Mouse (Mus musculus): ENCODE measurements at regions not wholly inside any gene's neighbourhood (a gene's known extent, or its start where the extent isn't known, plus 50 kb on each side); places are given as distances from the start of the nearest gene placed in this dataset.

DNA sequence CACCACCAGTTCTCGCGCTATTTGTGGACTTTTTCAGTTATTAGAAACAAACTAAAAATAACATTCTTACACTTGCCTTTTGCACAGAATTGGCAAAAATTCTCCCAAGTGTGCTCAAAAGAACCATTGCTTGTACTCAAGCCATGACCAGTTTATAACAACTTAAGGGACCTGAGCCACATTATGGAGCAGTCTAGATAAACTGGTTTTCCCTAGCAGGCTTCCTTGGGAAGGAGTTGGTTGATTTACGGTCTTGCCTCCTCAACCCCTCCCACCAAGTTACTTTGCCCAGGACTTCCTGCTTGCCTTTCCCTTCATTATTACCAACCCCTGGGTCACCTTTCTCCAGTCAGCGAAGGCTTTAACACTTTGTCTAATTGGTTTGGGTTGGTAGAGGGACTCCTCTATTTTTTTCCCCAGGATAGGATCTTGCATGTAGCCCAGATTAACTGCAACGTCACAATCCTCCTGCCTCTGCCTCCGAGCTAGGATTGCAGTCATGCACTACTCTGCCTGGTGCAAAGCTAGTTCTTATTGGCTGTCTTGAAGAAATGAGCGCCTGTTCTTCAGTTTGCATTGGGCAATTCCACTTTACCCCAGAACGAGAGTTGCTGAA lies 75.9 kb upstream of the Atl2 start:
- Histone ChIP-seq H3K27ac (ENCODE audit: insufficient read depth, low read depth, low read length, poor library complexity, severe bottlenecking) (no peak overlapping the region), H3K4me3 (ENCODE audit: insufficient read depth in 1 of 2, low read depth in 1 of 2, low read length in 2 of 2, poor library complexity in 1 of 2, severe bottlenecking in 1 of 2) (no peak overlapping the region), H3K4me1 (ENCODE audit: control insufficient read depth in 2 of 2, insufficient read depth in 2 of 2, low read length in 2 of 2, poor library complexity in 1 of 2) (peaks cover 12 to 32% of the 10 kb centered on the region in 2 experiments), H3K9me3 (ENCODE audit: control insufficient read depth, insufficient read depth, low read depth, low read length) (no peaks in the 10 kb centered on the region), H3K9ac (ENCODE audit: insufficient read depth, low read depth, low read length, poor library complexity, severe bottlenecking) (no peak overlapping the region), H3K36me3 (ENCODE audit: control insufficient read depth, insufficient read depth, low read length, poor library complexity, severe bottlenecking) (no peaks in the 10 kb centered on the region)
- TF ChIP-seq MAFK (IDR thresholded peaks at IDR 0.05; ENCODE audit: insufficient read depth, low read depth, low read length) (no peak), CHD2 (IDR thresholded peaks at IDR 0.05; ENCODE audit: low read depth, low read length) (no peak), HCFC1 (IDR thresholded peaks at IDR 0.05; ENCODE audit: borderline replicate concordance, insufficient read depth, low read length) (no peak), ZC3H11A (IDR thresholded peaks at IDR 0.05; ENCODE audit: borderline replicate concordance, low read depth, low read length) (no peak), ZNF384 (IDR thresholded peaks at IDR 0.05; ENCODE audit: low read depth, low read length) (no peak)
- DNase-seq (ENCODE audit: low read depth, low spot score): no peak
- in situ Hi-C loops (cut with MboI; ENCODE audit: low sequenced_read_pairs in 2 of 2, unreplicated experiment in 2 of 2): no loop called here

DNA sequence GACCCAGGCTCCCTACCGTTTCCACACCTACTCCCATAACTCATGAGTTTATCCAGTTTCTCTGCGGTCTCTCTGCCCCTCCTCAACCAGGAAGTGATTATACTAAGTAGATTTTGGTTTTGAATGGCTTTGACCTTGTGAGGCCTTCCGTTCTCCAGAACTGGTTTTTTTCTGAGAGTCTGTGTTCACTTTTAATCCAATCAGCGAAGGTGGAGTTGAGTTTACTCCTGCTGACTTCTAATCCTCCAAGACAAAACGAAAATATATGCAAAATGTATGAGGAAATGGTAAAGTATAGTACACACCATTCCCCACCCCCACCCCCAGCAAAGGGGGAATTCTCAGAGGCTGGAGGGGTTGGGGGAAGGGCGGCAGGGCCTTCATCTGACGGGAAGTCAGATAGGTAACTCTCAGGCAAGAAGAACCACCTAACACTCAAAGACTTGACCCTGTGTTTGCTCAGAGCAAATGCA lies 73.6 kb upstream of the Atl2 start:
- TF ChIP-seq CHD2 (IDR thresholded peaks at IDR 0.05; ENCODE audit: low read depth, low read length) (no peak), ZNF384 (IDR thresholded peaks at IDR 0.05; ENCODE audit: low read depth, low read length) (no peak), MAFK (IDR thresholded peaks at IDR 0.05; ENCODE audit: insufficient read depth, low read depth, low read length) (no peak), ZC3H11A (IDR thresholded peaks at IDR 0.05; ENCODE audit: borderline replicate concordance, low read depth, low read length) (no peak), HCFC1 (IDR thresholded peaks at IDR 0.05; ENCODE audit: borderline replicate concordance, insufficient read depth, low read length) (no peak)
- Histone ChIP-seq H3K9ac (ENCODE audit: insufficient read depth, low read depth, low read length, poor library complexity, severe bottlenecking) (no peak overlapping the region), H3K9me3 (ENCODE audit: control insufficient read depth, insufficient read depth, low read depth, low read length) (no peaks in the 10 kb centered on the region), H3K4me1 (ENCODE audit: control insufficient read depth in 2 of 2, insufficient read depth in 2 of 2, low read length in 2 of 2, poor library complexity in 1 of 2) (peaks cover 9 to 26% of the 10 kb centered on the region in 2 experiments; a peak in 3 of 4 replicates), H3K36me3 (ENCODE audit: control insufficient read depth, insufficient read depth, low read length, poor library complexity, severe bottlenecking) (no peaks in the 10 kb centered on the region), H3K4me3 (ENCODE audit: insufficient read depth in 1 of 2, low read depth in 1 of 2, low read length in 2 of 2, poor library complexity in 1 of 2, severe bottlenecking in 1 of 2) (no peak overlapping the region), H3K27ac (ENCODE audit: insufficient read depth, low read depth, low read length, poor library complexity, severe bottlenecking) (peak overlapping the region; percentile 56)
- no peak for DNase-seq (ENCODE audit: low read depth, low spot score)
- in situ Hi-C loops (cut with MboI; ENCODE audit: low sequenced_read_pairs in 2 of 2, unreplicated experiment in 2 of 2): no loop called here

DNA sequence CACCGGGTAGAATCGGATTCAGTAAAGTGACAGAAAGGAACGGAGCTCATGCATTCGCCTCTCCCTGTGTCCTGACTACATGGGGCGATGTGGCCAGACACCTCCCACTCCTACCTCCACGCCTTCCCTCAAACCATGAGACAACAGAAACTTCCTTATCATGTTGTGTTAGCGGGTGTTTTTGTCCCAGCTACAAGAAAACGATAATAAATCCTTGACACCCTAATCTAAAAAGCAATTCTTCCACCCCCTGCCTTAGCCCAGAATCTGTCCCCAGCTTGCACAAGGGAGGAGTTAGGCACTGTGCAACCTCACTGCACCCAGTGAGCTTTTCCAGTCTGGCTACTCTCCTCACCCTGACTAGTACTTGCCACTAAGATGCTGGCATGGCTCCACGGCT lies 72.9 kb upstream of the Atl2 start:
- no peak for DNase-seq (ENCODE audit: low read depth, low spot score)
- no peaks in the 10 kb centered on the region for H3K36me3 ChIP-seq (ENCODE audit: control insufficient read depth, insufficient read depth, low read length, poor library complexity, severe bottlenecking)
- no peak overlapping the region for H3K9ac ChIP-seq (ENCODE audit: insufficient read depth, low read depth, low read length, poor library complexity, severe bottlenecking)
- no peak overlapping the region for H3K4me3 ChIP-seq (ENCODE audit: insufficient read depth in 1 of 2, low read depth in 1 of 2, low read length in 2 of 2, poor library complexity in 1 of 2, severe bottlenecking in 1 of 2)
- peaks cover 9 to 24% of the 10 kb centered on the region in 2 experiments; a peak in 3 of 4 replicates for H3K4me1 ChIP-seq (ENCODE audit: control insufficient read depth in 2 of 2, insufficient read depth in 2 of 2, low read length in 2 of 2, poor library complexity in 1 of 2)
- in situ Hi-C loops (cut with MboI; ENCODE audit: low sequenced_read_pairs in 2 of 2, unreplicated experiment in 2 of 2): no loop called here
- no peaks in the 10 kb centered on the region for H3K9me3 ChIP-seq (ENCODE audit: control insufficient read depth, insufficient read depth, low read depth, low read length)
- TF ChIP-seq MAFK (IDR thresholded peaks at IDR 0.05; ENCODE audit: insufficient read depth, low read depth, low read length) (no peak), ZC3H11A (IDR thresholded peaks at IDR 0.05; ENCODE audit: borderline replicate concordance, low read depth, low read length) (no peak), HCFC1 (IDR thresholded peaks at IDR 0.05; ENCODE audit: borderline replicate concordance, insufficient read depth, low read length) (no peak), CHD2 (IDR thresholded peaks at IDR 0.05; ENCODE audit: low read depth, low read length) (no peak), ZNF384 (IDR thresholded peaks at IDR 0.05; ENCODE audit: low read depth, low read length) (no peak)
- peak overlapping the region; percentile 56; the same call in 1 of the 2 replicates for H3K27ac ChIP-seq (ENCODE audit: insufficient read depth, low read depth, low read length, poor library complexity, severe bottlenecking)

DNA sequence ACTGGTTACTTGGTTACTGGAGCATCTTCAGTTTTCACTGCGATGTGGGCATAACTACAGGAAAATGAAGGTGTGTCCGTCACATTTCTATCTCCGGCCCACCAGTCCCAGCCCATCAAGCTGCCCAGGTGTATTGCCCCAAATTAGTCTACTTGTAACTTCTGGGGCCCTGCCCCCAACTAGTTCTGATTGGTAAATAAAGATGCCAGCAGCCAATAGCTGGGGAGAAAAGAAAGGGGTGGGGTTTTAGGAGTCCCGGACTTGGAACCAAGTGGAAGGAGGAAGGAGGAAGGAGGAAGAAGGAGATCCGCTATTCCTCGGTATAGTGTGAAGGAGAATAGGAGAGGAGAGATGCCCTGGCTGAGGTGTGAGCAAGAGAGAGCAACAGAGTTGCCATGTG lies 71.1 kb upstream of the Atl2 start:
- no peak overlapping the region for H3K27ac ChIP-seq (ENCODE audit: insufficient read depth, low read depth, low read length, poor library complexity, severe bottlenecking)
- H3K9me3 ChIP-seq (ENCODE audit: control insufficient read depth, insufficient read depth, low read depth, low read length): no peaks in the 10 kb centered on the region
- TF ChIP-seq CHD2 (IDR thresholded peaks at IDR 0.05; ENCODE audit: low read depth, low read length): peak; percentile 47; the same call in 1 of the 2 replicates
- no peak for TF ChIP-seq HCFC1 (IDR thresholded peaks at IDR 0.05; ENCODE audit: borderline replicate concordance, insufficient read depth, low read length)
- no peak for DNase-seq (ENCODE audit: low read depth, low spot score)
- no peaks in the 10 kb centered on the region for H3K36me3 ChIP-seq (ENCODE audit: control insufficient read depth, insufficient read depth, low read length, poor library complexity, severe bottlenecking)
- peaks cover 9 to 24% of the 10 kb centered on the region in 2 experiments; a peak in 3 of 4 replicates for H3K4me1 ChIP-seq (ENCODE audit: control insufficient read depth in 2 of 2, insufficient read depth in 2 of 2, low read length in 2 of 2, poor library complexity in 1 of 2)
- H3K9ac ChIP-seq (ENCODE audit: insufficient read depth, low read depth, low read length, poor library complexity, severe bottlenecking): no peak overlapping the region
- in situ Hi-C loops (cut with MboI; ENCODE audit: low sequenced_read_pairs in 2 of 2, unreplicated experiment in 2 of 2): no loop called here
- peak overlapping the region in 1 of 2 experiments; percentile 40; a peak in 2 of 4 replicates for H3K4me3 ChIP-seq (ENCODE audit: insufficient read depth in 1 of 2, low read depth in 1 of 2, low read length in 2 of 2, poor library complexity in 1 of 2, severe bottlenecking in 1 of 2)
